Mouse (Mus musculus) central nervous system, embryonic 11.5 days (tissue): ENCODE results near the gene Gm10600. TPM values are rescaled to one million over a fixed set of nuclear protein-coding genes. Genes with fewer than 3 reads are reported as not detected.

ENCODE experiments used
- polyA plus RNA-seq: library from polyadenylated mRNA; depleted of rRNA; stranded (reverse); fragments of >200 nt; gene quantifications from 2 replicates; pipeline ENCODE4 v1.2.3, GENCODE M21; 2012; rRNA removed

Gm10600 gene
- polyA plus RNA-seq = not detected in 2 replicates

DNA sequence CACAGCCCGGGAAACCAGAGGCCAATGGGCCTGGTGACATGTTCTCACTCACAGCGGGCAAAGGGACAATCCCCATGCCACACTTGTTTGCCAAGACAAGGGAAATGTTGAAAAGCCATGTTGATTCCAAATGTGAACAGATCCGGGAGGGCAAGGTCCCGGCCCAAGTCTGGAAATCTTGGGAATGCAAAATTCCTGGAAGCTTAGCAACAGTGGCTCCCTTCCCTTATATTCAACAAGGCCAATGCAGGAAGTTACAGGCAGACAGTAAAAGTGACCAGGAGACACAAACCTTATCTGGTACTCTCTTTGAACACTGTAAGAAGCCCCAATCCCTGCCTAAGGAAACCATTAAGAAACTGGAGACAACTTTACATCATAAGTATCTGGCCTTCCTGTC is at the start of gene Gm10600:
Gene Gm10600, plus strand, starts transcription at position 301 of the 400 bp plus-strand sequence.

DNA sequence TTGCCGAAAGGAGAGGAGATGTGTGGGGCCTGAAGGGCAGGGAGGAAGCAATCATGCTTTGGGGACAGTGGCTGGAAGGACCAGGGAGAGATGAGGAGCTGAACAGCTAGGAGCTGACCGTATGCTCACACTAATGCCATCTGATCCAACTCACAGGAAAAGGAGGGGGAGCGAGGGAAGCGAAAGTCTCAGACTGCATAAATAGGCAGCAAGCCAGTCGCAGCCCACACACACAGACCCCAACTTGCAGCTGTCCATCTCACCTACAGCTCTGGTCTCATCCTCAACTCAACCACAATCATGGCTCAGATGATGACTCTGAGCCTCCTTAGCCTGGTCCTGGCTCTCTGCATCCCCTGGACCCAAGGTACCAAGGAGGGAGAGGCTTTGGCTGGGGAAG is 15.0 kb downstream of the Gm10600 start, which contains the start of gene Ccl21b:
Gene Ccl21b, plus strand, starts transcription at position 301 of the 400 bp plus-strand sequence.

Other genes starting within 250 kb of the Gm10600 start
- gene Gm21093, start 205.9 kb upstream of the Gm10600 start, polyA plus RNA-seq = 0.04 and 0.07 TPM in 2 replicates
- not detected in 2 replicates for gene Gm3893, start 149.4 kb upstream of the Gm10600 start, polyA plus RNA-seq
- gene Gm13304, start 125.8 kb upstream of the Gm10600 start, polyA plus RNA-seq = 0.19 TPM in 1 of 2 replicates, not detected in the other
- gene Gm13306, start 87.2 kb upstream of the Gm10600 start, polyA plus RNA-seq = not detected in 2 replicates
- gene Gm13305, start 72.0 kb upstream of the Gm10600 start, polyA plus RNA-seq = 0.24 and 0.52 TPM in 2 replicates
- not detected in 2 replicates for gene Ccl21b, start 15.1 kb downstream of the Gm10600 start, polyA plus RNA-seq
- gene Gm21953, start 53.6 kb downstream of the Gm10600 start, polyA plus RNA-seq = not detected in 2 replicates
- gene Fam205a3, start 77.7 kb downstream of the Gm10600 start, polyA plus RNA-seq = 0.08 TPM in 1 of 2 replicates, not detected in the other
- gene Gm21586, start 198.7 kb downstream of the Gm10600 start, polyA plus RNA-seq = not detected in 2 replicates
- 0.07 and 0.27 TPM in 2 replicates for gene Gm2163, start 226.1 kb downstream of the Gm10600 start, polyA plus RNA-seq